Mouse (Mus musculus) cerebral cortex, adult 2 months (tissue): ENCODE measurements around the gene Hrct1.

ENCODE experiments used
- WGBS: fragments of 180-500 bp; shearing (Covaris S2); methylation state at CpG from one replicate; pipeline ENCODE4 v1.1.7; 2018; 5-methylcytosine and 5-hydroxymethylcytosine counted together

Hrct1 gene

GRCm38 (mm10) chr4:43726995-43727394 is at the start of gene Hrct1:
Hrct1 (plus strand) TSS chr4:43727188.
- WGBS, result 39% methylated on average over 3 of the region's 3 CpGs

GRCm38 (mm10) chr4:43678541-43678940 is 48.4 kb upstream of the Hrct1 start:
- WGBS, result 72% methylated on average over 6 of the region's 6 CpGs

GRCm38 (mm10) chr4:43679416-43680043 is 47.5 kb upstream of the Hrct1 start:
- WGBS, result 92% methylated on average over 7 of the region's 7 CpGs

GRCm38 (mm10) chr4:43690021-43690420 is 37.0 kb upstream of the Hrct1 start:
- WGBS, result 81% methylated on average over 17 of the region's 17 CpGs

GRCm38 (mm10) chr4:43691026-43691425 is 36.0 kb upstream of the Hrct1 start:
- WGBS, result 36% methylated on average over 5 of the region's 5 CpGs

- 79% methylated on average over 5 of the region's 5 CpGs for WGBS
Measured at GRCm38 (mm10) chr4:43693806-43694241, 33.2 kb upstream of the Hrct1 start.

- 94% methylated on average over 1 of the region's 1 CpGs for WGBS
Measured at GRCm38 (mm10) chr4:43694439-43695248, 32.3 kb upstream of the Hrct1 start.

- 32% methylated on average over 9 of the region's 9 CpGs for WGBS
Measured at GRCm38 (mm10) chr4:43695249-43695671, 31.7 kb upstream of the Hrct1 start.

GRCm38 (mm10) chr4:43696561-43696960 is 30.4 kb upstream of the Hrct1 start:
- WGBS, result 57% methylated on average over 13 of the region's 13 CpGs

- WGBS, result 93% methylated on average over 6 of the region's 6 CpGs
Measured at GRCm38 (mm10) chr4:43700707-43701106, 26.3 kb upstream of the Hrct1 start, which contains the start of gene Olfr70. Olfr70 (minus strand) TSS chr4:43700807.

- 85% methylated on average over 6 of the region's 6 CpGs for WGBS
Measured at GRCm38 (mm10) chr4:43703439-43703838, 23.5 kb upstream of the Hrct1 start.

GRCm38 (mm10) chr4:43703851-43704250 is 23.1 kb upstream of the Hrct1 start:
- WGBS, result 79% methylated on average over 8 of the region's 8 CpGs

- WGBS, result 85% methylated on average over 13 of the region's 13 CpGs
Measured at GRCm38 (mm10) chr4:43705991-43706390, 21.0 kb upstream of the Hrct1 start.

- 33% methylated on average over 6 of the region's 6 CpGs for WGBS
Measured at GRCm38 (mm10) chr4:43709869-43710268, 17.1 kb upstream of the Hrct1 start, which contains the start of gene Olfr71. Olfr71 (minus strand) TSS chr4:43710255.

- 12% methylated on average over 2 of the region's 2 CpGs for WGBS
Measured at GRCm38 (mm10) chr4:43711821-43712220, 15.2 kb upstream of the Hrct1 start.

- 40% methylated on average over 7 of the region's 7 CpGs for WGBS
Measured at GRCm38 (mm10) chr4:43713652-43714219, 13.3 kb upstream of the Hrct1 start.

- WGBS, result 30% methylated on average over 12 of the region's 16 CpGs
Measured at GRCm38 (mm10) chr4:43720491-43721228, 6.3 kb upstream of the Hrct1 start.

- WGBS, result 47% methylated on average over 4 of the region's 4 CpGs
Measured at GRCm38 (mm10) chr4:43722191-43722590, 4.8 kb upstream of the Hrct1 start.

GRCm38 (mm10) chr4:43724764-43725163 is 2.2 kb upstream of the Hrct1 start:
- WGBS, result 63% methylated on average over 1 of the region's 1 CpGs

GRCm38 (mm10) chr4:43726228-43726993 is 577 bp upstream of the Hrct1 start:
- WGBS, result 71% methylated on average over 12 of the region's 12 CpGs
